Mouse (Mus musculus): Measurements from ENCODE around the gene Htra2.

Gene Htra2

GRCm38 (mm10) chr6:83031111-83031510, 24.0 kb downstream of the Htra2 start:
- DNase-seq = no peak

GRCm38 (mm10) chr6:83029777-83030176, 25.3 kb downstream of the Htra2 start:
- no peak for DNase-seq

GRCm38 (mm10) chr6:83027706-83028105, 27.4 kb downstream of the Htra2 start:
- no peak for DNase-seq

- no peak for DNase-seq
These were observed 27.8 kb downstream of the Htra2 start for GRCm38 (mm10) chr6:83027293-83027692.

- DNase-seq = no peak
These were observed 29.9 kb downstream of the Htra2 start for GRCm38 (mm10) chr6:83025221-83025620.

- no peak for DNase-seq
These were observed 30.7 kb downstream of the Htra2 start for GRCm38 (mm10) chr6:83024421-83024820.

GRCm38 (mm10) chr6:83023786-83024185, 31.3 kb downstream of the Htra2 start:
- DNase-seq = no peak

- no peak for DNase-seq
These were observed 32.1 kb downstream of the Htra2 start for GRCm38 (mm10) chr6:83023008-83023407.

GRCm38 (mm10) chr6:83020836-83021593, 34.1 kb downstream of the Htra2 start:
- DNase-seq = no peak

GRCm38 (mm10) chr6:83020121-83020520, 35.0 kb downstream of the Htra2 start:
- no peak for DNase-seq

- no peak for DNase-seq
These were observed 36.0 kb downstream of the Htra2 start for GRCm38 (mm10) chr6:83019044-83019443.

- DNase-seq = peak; percentile 37 to 64
These were observed 37.9 kb downstream of the Htra2 start for GRCm38 (mm10) chr6:83017190-83017589.

GRCm38 (mm10) chr6:83015749-83016148, 39.3 kb downstream of the Htra2 start:
- no peak for DNase-seq

- no peak for DNase-seq
These were observed 40.3 kb downstream of the Htra2 start for GRCm38 (mm10) chr6:83014482-83015466.

- no peak for DNase-seq
These were observed 41.6 kb downstream of the Htra2 start for GRCm38 (mm10) chr6:83013444-83013843.

GRCm38 (mm10) chr6:83011756-83012155, 43.3 kb downstream of the Htra2 start:
- no peak for DNase-seq

- no peak for DNase-seq
These were observed 43.8 kb downstream of the Htra2 start for GRCm38 (mm10) chr6:83011255-83011654.

GRCm38 (mm10) chr6:83010010-83010409, 45.1 kb downstream of the Htra2 start:
- no peak for DNase-seq

GRCm38 (mm10) chr6:83008659-83009058, 46.4 kb downstream of the Htra2 start:
- no peak for DNase-seq

GRCm38 (mm10) chr6:83006114-83006513, 49.0 kb downstream of the Htra2 start:
- DNase-seq = no peak

- no peak for DNase-seq
These were observed 49.5 kb downstream of the Htra2 start for GRCm38 (mm10) chr6:83005444-83006011.

- DNase-seq = peak in 1 of 2 experiments; percentile 42
These were observed 50.2 kb downstream of the Htra2 start for GRCm38 (mm10) chr6:83004872-83005271.

- no peak for DNase-seq
These were observed 50.8 kb downstream of the Htra2 start for GRCm38 (mm10) chr6:83004309-83004708.
